Mouse (Mus musculus) forebrain, embryonic 16.5 days (tissue): ENCODE data around the gene Cdk6. TPM values are rescaled to one million over a fixed set of nuclear protein-coding genes. Genes with fewer than 3 reads are reported as not detected.

Experiments
- ATAC-seq: fragments of 200-750 bp; cut with Nextera tagmentation; 2 replicates; pipeline ENCODE4 v1.8.0; 2017; ENCODE audit warnings: mild to moderate bottlenecking, moderate library complexity
- H3K27ac ChIP-seq: fragments of 300-500 bp; sonication (generic); 2 replicates; pipeline ENCODE4 v1.5.1; 2014; ENCODE audit warnings: low read length, control low read depth
- H3K27me3 ChIP-seq: fragments of 300-500 bp; sonication (generic); replicated peaks from 2 replicates; pipeline ENCODE4 v1.6.1; 2014; ENCODE audit warnings: low read length; ENCODE audit not compliant: control insufficient read depth, insufficient read depth
- H3K36me3 ChIP-seq: fragments of 300-500 bp; sonication (generic); 2 replicates; pipeline ENCODE4 v1.6.1; 2014; ENCODE audit not compliant: control insufficient read depth, insufficient read depth
- H3K4me1 ChIP-seq: fragments of 300-500 bp; sonication (generic); replicated peaks from 2 replicates; pipeline ENCODE4 v1.6.1; 2014; ENCODE audit warnings: low read length; ENCODE audit not compliant: control insufficient read depth, insufficient read depth
- H3K4me2 ChIP-seq: fragments of 300-500 bp; sonication (generic); 2 replicates; pipeline ENCODE4 v1.6.1; 2014; ENCODE audit warnings: mild to moderate bottlenecking, low read length, control low read depth
- H3K4me3 ChIP-seq: fragments of 300-500 bp; sonication (generic); replicated peaks from 2 replicates; pipeline ENCODE4 v1.5.1; 2014; ENCODE audit warnings: mild to moderate bottlenecking, low read length, control low read depth
- H3K9ac ChIP-seq: fragments of 300-500 bp; sonication (generic); replicated peaks from 2 replicates; pipeline ENCODE4 v1.6.1; 2014; ENCODE audit warnings: low read depth, low read length, control low read depth
- H3K9me3 ChIP-seq: fragments of 300-500 bp; sonication (generic); 2 replicates; pipeline ENCODE4 v1.6.1; 2016; ENCODE audit warnings: low read length; ENCODE audit not compliant: control insufficient read depth
- WGBS: fragments of 180-500 bp; shearing (Covaris S2); extraction: QIAGEN DNeasy Blood & Tissue Kit; methylation state at CpG from one replicate; pipeline ENCODE4 v1.1.7; 2014; 5-methylcytosine and 5-hydroxymethylcytosine counted together
- polyA plus RNA-seq: library from polyadenylated mRNA; unstranded; fragments of >200 nt; fragmentation: Nextera tagmentation; extraction: Ambion mirVana; gene quantifications from 2 replicates; pipeline ENCODE4 v1.2.1, GENCODE M21; 2015

Gene Cdk6
- polyA plus RNA-seq, 1 experiment from 2014 or later = 29.8 TPM

DNA sequence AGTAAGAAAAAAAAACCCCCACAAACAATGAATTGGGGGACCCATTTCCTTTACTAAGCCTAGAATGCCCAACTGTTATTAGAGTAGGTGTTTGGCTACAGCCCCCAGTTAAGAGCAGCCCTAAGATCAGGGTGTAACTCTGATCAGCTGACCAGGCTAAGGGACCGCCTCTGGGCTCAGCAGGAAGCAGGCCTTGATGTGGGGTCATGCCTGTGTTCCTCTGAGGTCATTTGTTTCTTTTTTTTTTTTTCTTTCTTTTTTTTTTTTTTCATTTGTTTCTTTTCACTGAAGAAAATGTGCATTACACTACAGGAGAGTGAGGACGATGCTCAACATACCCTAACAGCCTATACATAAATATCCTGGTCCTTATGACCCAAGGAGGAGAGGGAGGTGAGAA lies 236.7 kb downstream of the Cdk6 start:
- Histone ChIP-seq H3K27ac (no peak overlapping the region), H3K4me2 (no peak overlapping the region), H3K4me1 (no peaks in the 10 kb centered on the region), H3K36me3 (peaks cover 67% of the 10 kb centered on the region), H3K9me3 (no peaks in the 10 kb centered on the region; the same call in 1 of the 2 replicates), H3K27me3 (no peaks in the 10 kb centered on the region), H3K9ac (no peak overlapping the region), H3K4me3 (no peak overlapping the region)
- no peak for ATAC-seq
- whole genome bisulfite sequencing = 94% methylated on average over 2 of the region's 2 CpGs

GRCm38 (mm10) chr5:3579066-3579465 lies 237.8 kb downstream of the Cdk6 start:
- Histone ChIP-seq H3K4me1 (no peaks in the 10 kb centered on the region), H3K27me3 (no peaks in the 10 kb centered on the region), H3K9me3 (no peaks in the 10 kb centered on the region; the same call in 1 of the 2 replicates), H3K4me3 (no peak overlapping the region), H3K9ac (no peak overlapping the region), H3K27ac (no peak overlapping the region), H3K36me3 (peaks cover 68% of the 10 kb centered on the region), H3K4me2 (no peak overlapping the region)
- 95% methylated on average over 7 of the region's 7 CpGs for WGBS
- ATAC-seq = no peak

Other genes with a start within 250 kb of the Cdk6 start
- 25.5 and 27.9 TPM in 2 replicates for gene Fam133b, start 202.3 kb downstream of the Cdk6 start, polyA plus RNA-seq
- 2.2 and 3.5 TPM in 2 replicates for gene 1700109H08Rik, start 230.1 kb downstream of the Cdk6 start, polyA plus RNA-seq